Mouse (Mus musculus) erythroid progenitor cell, adult 5-6 weeks (primary cell): ENCODE results near the gene Npdc1. TPM values are rescaled to one million over a fixed set of nuclear protein-coding genes. Genes with fewer than 3 reads are reported as not detected.

Source experiments
- ATAC-seq: replicated peaks from 2 replicates; pipeline ENCODE4 v1.8.0; 2016; ENCODE audit warnings: moderate number of reproducible peaks, mild to moderate bottlenecking, moderate TSS enrichment, inconsistent platforms; ENCODE audit not compliant: poor library complexity, low FRiP score, severe bottlenecking
- total RNA-seq, 2 experiments: library from RNA; stranded (forward) in 1 of 2; stranded (reverse) in 1 of 2; fragments of 150-400 nt in 1 of 2; fragments of 186-747, 209-891 nt in 1 of 2; gene quantifications; 2 replicates each; pipeline versions ENCODE4 v1.2.3 to v1.2.4; 2015 to 2017; ENCODE audit warnings: low replicate concordance in 2 of 2

Npdc1 gene
- not detected in 2 replicates for total RNA-seq (2015; ENCODE audit: low replicate concordance)
- not detected in 2 replicates for total RNA-seq (2017; ENCODE audit: low replicate concordance)

DNA sequence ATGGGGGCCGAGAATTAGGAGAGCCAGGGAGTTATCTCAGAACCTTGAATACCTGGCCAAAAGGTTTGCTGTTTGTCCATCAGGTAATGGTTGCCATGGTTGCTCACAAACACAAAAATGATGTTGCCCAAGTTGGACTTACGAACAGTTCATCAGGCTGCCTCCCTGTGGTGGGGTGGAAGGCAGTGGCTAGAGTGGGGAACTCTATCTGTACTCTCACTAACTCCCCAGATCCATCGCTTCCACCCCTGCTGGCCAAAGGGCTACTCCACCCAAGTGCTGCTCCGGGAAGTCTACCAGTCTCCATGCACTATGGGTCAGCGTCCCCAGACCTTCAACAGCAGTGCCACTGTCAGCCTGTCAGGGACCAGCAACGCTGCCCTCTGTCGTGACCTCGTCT lies at the start of gene Npdc1:
Gene Npdc1, plus strand, starts transcription at position 301 of the 400 bp plus-strand sequence.
- ATAC-seq: no peak

DNA sequence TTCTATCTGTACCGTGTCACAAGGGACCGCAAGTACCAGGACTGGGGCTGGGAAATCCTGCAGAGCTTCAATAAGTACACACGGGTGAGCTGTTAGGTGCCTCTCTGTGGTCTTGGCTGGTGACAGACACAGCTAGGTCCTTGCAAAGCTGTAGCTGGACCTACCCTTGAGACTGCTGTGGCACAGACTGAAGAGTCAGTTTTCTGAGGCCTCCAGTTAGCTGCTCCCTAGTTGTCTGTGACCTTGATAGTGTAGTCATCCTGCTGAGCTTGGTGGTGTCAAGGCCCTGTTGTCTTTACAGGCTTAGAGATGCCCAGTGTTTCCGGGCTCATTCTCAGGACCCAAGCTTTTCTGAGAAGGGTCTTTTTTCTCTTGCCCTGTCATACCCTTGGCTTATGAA lies 49.7 kb upstream of the Npdc1 start:
- no peak for ATAC-seq

DNA sequence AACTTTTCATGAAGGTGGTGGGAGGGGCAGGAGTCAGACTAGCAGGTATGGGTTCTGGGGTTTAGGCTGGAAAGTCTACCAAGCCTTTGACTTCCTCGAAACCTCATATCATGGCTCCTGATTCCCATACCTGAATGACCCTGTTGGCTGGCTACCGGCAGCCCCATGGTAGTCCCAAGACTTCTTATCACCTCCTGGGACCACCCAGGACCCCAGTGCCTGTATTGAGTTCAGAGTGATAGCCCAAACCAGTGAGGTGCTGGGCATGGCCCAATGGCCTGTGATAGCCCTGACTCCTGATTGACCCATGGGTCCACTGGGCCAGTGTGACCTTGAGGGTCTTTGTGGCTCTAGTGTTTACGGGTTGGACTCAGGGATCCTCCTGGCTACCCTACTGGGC lies 48.5 kb upstream of the Npdc1 start:
- no peak for ATAC-seq

DNA sequence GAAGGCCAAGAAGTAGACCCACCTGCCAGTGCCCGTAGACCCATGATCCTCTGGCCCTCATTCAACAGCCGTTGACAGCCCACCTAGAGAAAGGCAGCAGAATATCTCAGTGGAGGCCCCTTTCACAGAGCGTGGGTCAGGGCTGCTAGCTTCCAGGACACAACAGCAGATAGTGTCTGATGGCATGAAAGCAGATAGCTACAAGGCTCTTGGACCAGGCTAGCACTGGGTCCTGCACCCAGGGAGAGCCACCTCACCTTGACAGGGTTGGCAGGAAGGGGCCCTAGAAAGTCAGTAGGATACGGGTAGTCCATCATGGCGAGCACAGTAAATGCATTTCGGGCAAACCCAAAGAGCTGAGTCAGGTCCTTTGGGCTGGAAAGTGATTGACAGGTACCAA lies 44.9 kb upstream of the Npdc1 start:
- ATAC-seq: no peak

DNA sequence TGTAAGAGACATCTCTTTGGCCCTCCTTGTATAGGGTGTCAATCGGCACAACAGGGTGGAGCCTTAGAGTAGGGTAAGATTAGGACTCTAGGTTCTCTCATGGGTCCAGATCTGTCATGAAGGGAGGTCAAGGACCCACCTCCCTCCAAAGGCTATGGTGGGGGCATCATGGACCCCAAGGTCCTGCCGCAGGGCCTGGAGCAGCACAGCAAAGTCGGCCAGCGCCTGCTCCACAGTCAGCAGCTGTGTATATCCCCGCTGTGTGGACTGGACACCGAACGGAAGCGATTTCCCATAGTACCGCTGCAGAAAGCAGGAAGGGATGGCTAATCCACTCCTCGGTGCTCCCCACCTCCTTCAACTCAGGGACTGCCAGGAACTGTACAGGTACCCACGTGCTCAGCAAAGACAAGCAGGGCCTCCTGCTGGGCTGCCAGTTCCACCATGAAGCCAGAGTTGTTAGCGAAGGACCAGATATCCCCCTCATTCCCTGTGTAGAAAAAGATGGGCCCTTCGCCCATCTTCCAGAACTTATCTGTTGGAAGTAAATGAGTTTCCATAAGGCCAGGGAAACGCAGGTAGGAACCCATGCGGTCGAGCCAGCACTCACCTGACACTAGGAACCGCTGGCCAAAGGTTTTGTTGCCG lies 43.6 kb upstream of the Npdc1 start:
- no peak for ATAC-seq

DNA sequence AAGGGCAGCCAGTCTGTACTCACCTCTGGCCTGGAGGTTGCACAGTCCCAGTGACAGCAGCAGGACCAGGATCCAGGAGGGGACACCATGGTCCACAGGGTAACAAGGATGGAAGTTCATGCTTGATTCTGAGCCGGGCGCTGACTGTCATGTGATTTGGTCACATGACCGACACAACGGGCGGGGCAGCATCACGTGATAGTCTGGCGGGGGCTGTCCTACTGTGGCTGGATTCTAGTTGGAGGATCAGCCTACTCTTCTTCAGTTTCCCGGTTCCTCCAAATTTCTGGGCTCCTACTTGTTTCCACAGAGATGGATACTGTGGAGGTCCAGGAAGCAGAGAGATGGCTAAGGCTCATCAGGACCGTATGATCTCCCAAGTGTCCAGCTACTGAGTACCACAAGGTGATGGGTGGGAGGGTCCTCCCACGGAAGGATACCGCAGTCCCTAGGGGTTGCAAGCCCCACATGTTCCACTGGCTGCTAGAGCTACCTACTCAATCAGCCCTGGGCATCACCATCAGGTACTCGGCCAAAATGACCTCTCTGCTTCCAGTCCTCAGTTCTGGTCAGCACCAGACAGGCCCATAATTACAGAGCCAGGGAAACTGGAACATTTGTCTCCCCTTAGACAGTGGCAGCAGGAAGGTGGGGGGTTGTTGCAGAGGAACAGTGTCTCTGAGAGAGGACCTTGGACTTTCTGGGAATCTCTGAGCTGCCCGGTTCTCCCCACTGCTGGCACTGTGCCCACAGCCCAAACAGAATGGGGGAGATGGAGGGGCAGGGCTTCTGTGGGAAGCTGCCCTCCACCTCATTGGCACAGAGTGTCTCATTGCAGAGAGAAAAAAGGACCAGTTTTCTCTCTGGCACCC lies 42.7 kb upstream of the Npdc1 start, which contains the start of gene Dpp7:
Gene Dpp7, minus strand, starts transcription at position 152 of the 872 bp plus-strand sequence.
- peak; percentile 80 for ATAC-seq

DNA sequence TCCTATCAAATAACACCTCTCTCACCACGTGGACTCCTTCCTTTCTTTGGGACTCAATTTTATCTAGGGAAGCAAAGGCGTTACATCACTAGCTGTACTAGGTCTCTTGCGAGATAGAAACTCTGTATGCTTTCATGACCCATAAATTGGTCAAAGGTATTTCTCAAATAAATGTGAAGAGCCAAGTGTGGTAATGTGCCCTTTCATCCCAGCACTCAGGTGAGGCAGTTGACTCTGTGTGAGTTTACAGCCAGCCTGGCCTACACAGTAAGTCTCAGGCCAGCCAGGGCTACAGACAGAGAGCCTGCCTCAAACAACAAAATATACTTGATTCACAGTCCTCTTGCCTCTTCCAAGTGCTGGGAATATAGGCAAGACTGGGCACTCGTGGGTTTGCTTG lies 39.3 kb upstream of the Npdc1 start:
- no peak for ATAC-seq

DNA sequence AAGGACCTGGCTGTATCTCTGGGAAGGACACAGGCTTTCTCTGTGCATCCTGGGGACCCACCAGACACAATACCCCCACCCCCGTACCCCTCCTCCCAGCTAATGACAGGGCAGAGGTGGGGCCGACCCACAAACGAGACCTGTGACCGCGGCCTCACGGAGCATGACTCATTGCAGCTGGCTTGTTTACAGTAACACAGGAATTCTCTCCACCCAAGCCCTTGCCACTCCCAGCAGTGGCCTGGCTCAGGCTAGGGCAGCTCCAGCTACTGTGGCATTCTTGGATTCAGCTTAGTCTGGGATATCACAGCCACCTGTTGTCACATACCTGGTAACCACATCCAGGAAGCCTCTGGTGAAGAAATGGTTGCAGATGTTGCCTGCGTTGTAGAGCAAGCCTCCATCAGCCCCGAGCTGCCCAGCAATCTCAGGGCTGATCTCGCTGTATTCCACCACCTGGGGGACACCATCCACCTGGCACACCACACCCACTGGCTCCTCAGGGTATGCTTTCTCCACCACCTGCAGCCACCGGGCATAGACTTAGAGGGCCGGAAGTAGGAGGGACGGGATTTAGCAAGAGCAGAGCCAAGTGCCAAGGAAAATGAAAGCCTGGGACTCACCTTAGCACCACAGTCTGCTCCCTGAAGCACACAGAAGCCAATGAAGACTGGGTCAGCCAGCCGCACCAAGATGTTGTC lies 35.5 kb upstream of the Npdc1 start:
- no peak for ATAC-seq

DNA sequence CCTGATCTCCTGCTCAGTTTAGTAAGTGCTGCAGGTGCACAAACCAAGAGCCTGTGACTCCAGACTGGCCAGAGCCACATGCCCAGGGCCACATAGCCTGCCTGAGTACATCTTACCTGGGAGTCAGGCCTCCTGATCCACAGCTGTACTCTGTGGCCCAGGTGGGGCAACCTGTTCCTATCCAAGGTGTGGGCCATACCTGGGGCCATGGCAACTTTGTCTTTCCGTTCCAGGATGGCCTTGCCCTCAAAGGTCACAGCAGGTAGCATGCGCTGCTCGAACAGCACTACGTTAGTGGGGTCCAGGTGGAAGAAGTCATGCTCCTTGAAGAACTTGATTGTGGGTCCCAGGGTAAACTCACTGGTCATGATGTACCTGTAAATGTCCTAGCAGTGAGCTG lies 34.8 kb upstream of the Npdc1 start:
- ATAC-seq: no peak; the same call in 1 of the 2 replicates

DNA sequence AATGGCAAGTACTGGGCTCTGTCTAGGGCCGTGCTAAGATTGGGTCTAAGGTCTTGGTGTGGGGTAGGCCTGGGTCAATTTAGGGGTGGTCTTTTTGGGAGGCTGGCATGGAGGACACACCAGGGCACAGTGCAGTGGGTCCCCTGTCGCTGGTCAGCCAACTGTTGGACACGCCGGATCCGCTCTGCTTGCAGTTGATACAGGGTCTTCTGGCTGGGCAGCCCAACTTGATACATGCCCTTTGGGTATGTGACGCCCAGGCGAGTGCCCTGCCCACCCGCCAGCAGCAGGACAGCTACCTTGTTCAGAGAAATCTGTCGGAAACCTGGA lies 34.4 kb upstream of the Npdc1 start:
- no peak for ATAC-seq

DNA sequence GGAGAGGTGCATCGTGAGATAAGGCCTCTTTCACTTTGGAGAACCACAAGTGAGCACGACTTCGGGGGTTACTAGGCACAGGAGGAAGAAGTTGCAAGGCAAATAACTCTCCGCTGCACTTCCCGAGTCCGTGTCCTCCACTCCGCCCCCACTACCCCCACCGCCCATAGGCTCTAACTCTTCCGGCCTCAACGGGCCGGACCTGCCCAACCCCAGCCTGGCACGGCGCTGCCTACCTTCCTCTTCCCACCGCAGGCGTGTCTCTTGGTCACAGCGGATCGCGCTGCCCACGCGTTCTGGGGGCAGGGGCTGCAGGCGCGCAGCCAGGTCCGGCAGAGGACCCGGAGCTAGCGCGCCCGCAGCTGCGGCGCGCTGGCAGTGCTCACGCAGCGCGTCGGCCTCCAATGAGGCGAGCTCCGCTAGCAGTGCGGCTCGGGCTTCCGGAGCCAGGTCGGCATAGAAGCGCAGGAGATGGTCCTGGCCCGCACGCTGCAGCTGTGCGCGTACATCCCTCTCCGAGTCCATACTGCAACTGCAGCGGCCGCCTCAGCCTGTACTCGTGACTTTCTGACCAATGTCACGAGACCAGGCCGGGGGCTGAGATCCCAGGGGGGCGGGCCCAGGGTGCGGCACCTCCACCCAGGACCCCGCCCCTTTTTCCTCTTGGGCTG lies 33.9 kb upstream of the Npdc1 start, which contains the start of gene Uap1l1:
Gene Uap1l1, minus strand, starts transcription at position 592 of the 671 bp plus-strand sequence.
- no peak for ATAC-seq

DNA sequence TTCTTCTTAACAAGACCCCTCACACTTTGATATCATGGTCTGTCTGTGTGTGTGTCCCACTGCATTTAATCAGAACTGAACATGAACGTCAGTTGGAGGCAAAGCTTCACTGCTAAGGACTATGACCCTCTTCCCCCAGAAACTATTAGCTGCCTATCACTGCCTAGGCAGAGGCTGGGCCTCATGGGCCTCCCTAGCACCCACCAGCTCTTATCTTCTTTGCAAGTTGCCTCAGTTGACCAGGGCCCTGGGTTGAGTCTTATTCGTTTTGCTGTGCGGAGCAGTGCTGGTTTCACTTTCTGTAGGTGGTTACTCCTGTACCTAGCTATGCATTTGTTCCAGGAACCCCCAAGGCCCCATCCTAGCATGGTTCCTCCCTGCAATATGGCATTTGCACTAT lies 29.2 kb upstream of the Npdc1 start:
- ATAC-seq: no peak

DNA sequence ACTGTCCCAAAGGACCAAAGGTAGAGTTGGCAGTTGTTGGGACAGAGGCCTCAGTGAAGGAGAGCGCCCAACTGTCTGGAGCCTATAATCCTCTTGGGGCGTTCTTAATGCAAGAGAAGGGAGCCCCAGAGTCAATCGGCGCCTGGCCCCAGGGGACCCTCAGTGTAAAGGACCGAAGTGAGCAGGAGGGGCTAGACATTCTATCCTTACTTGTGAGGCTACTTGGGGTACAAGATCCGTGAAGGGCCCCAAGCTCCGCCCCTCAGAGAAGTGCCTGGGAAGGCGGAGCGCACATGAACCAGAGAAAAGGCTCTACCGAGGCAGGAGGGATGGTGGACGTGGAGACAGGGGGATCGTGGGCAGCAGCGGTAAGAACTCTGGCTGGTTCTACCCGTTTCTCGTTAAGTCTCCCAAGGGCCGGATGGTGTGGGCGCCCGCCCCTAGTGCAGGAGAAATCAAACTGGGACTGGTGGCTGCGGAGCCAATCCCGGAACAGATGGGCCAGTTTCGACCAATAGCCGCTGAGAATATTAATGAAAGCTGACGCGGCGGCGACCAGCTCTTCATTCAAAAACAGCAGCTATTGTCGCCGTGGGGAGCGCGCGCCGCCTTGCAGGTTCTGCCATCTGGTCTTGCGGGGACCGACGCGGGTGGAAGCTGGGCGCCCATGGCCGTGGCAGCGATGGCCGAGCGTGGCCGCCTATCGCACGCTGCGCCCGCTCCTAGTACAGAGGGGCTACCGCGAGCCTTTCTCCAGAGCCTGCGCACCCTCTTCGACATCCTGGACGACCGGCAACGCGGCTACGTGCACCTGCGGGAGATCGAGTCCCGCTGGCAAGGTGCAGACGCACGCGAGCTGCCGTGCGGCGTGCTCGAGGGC lies 27.1 kb upstream of the Npdc1 start, which contains the start of gene Sapcd2:
Gene Sapcd2, plus strand, starts transcription at position 558 of the 880 bp plus-strand sequence.
- peak; percentile 87 for ATAC-seq

DNA sequence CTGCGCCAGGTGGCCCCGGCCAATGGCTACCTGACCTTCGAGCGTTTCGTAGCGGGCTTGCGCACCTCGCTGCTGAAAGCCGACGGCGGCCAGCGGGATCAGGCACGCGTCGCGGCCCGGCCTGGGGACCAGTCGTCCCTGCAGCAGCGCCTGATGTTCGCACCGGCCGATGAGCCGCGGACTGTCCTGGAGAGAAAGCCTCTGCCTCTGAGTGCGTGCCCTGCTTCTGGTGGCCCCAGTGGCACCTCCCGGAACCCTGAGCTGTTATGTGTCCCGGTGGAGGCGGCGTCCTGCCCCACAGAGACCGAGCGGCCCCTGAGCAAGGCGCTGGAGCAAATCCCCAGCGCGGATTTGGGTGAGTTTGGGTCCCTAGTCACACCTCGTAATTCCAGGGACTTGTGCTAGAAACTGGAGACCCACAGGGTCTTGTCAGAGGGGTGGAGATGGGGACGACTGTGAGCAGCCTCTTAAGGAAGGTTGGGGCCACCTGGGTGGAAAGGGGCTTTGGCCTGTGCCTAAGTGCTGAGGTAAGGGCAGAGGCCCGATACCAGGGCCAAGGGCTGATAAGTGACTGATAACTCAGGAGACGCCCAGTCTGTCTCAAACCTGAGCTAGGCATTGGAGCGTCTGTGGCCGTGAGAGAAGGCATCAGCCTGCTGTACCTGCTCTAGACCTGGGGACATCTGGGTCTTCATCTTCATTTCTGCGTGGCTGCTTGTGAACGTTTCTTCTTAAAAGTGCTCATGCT lies 26.3 kb upstream of the Npdc1 start:
- 0 out of 2 replicates have a peak, but pooled peaks have one; percentile 17 for ATAC-seq

DNA sequence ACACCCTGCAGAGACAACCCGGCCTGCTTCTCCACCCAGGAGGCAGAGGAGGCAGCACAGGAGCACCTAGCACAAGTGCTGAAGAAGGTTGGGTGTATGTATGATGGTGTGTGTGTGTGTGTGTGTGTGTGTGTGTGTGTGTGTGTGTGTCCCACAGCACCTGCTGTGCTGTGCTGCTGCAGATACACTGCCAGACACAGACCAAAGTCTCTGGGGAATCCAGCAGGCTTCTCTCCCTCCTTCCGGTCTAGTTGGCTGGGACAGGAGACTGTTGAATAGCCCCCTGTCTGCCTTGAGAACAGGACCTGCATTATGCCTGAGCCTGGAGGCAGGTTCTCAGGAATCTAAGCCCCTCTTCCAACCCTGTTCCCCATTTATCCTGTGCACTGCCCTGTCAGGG lies 25.7 kb upstream of the Npdc1 start:
- no peak for ATAC-seq

DNA sequence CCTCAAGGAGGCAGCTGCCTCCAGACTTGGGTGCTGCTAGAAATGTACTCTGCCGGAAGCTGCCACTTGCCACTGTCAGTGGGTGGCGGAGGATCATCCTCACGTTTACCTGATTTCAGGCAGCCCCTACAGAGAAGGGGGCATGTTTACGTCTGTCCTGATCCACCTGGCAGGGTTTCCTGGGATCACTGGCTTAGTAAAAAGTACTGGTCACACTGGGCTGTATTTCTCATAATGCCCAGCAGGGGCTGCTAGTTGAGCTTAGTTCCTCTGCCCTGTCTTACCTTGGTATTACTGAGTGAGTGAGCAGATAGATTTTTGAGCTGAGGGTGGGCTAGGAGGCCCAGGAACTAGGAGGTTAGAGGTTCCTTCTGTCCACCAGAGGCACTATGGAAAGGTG lies 22.6 kb upstream of the Npdc1 start:
- ATAC-seq: no peak

DNA sequence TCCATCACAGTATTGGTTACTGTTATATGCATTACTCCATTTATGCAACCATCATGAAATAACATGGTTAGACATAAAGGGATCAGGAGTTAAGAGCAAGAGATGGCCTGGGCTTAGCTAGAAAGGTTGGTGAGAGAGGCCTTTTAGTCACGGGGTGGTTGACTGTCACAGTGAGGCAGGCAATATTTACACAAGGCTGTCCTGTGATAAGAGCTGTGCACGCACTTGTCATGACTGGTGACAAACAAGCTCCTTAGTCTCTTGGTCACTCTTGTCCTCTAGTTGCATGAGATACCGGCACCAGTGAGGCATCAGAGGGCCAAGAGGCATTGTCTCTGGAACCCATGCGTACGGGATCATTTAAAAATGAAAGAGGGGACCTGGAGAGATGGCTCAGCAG lies 14.7 kb upstream of the Npdc1 start:
- no peak for ATAC-seq

DNA sequence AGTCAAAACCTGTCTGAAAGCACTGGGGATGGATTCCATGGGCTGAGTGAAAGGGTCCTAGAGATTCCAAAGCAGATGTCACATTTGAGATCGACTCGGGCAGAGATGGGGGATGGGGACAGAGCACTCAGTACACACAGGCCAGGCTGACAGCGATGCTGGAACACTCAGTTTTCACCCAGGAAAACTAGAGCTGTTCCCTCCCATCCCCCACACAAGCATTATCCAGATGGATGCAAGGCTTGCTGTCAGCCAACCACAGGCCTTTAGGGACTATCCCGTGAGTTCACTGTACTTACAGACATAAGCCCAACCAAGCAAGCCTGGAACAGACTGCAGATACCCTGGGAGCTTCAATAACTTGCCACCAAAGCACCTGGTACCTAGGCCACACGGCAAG lies 7.9 kb upstream of the Npdc1 start:
- no peak for ATAC-seq
